Mouse (Mus musculus): ENCODE measurements around the gene Atp2a2. TPM values are rescaled to one million over a fixed set of nuclear protein-coding genes. Genes with fewer than 3 reads are reported as not detected.
"Not testable (repeated sequence)": the region's sequence is repeated elsewhere in the genome, so short reads cannot be mapped to it uniquely, and the experiment has no call there.

Gene Atp2a2
- polyA plus RNA-seq, 1 experiment: 94.2 TPM

DNA sequence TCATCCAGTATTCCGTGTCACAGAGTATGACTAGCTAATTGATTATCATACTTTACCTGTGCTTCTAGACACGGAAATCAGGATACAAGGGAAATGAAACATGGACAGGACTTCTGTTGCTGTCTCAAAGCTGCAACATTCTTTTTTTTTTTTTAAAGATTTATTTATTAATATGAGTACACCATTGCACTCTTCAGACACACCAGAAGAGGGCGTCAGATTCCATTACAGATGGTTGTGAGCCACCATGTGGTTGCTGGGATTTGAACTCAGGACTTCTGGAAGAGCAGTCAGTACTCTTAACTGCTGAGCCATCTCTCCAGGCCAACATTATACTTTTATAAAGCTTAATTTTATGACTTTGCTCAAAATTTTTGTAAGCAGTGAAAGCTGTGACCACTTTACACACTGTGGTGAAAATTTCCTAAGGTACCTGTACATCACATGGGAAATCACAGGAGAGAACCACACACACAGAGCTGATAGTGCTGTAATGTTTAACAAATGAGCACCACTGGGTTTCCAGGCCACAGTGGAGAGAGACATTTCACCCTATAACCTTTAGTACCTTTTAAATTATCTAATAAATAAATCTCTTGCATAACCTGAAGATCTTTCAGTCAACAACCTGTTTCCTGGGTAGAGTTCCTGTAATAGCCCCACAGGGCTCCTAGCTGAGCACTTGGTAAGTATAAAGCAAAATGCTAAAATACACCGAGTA lies 27.2 kb downstream of the Atp2a2 start:
- Histone ChIP-seq H3K4me3 (ENCODE audit: insufficient read depth, low read depth, low read length) (no peak overlapping the region), H3K36me3 (ENCODE audit: control insufficient read depth, insufficient read depth, low read length) (peaks cover 25% of the 10 kb centered on the region), H3K4me1 (ENCODE audit: control insufficient read depth, insufficient read depth, low read length) (peaks cover 12% of the 10 kb centered on the region; the same call in 1 of the 2 replicates), H3K27ac (ENCODE audit: insufficient read depth, low read depth, low read length) (0 out of 2 replicates have a peak overlapping the region, but pooled peaks have one; percentile 66), H3K27me3 (replicated peaks; ENCODE audit: control insufficient read depth, insufficient read depth, low read length) (no peaks in the 10 kb centered on the region)
- no peak for TF ChIP-seq POLR2A (IDR thresholded peaks at IDR 0.05; ENCODE audit: low read depth, low read length)
- no peak for TF ChIP-seq CTCF (conservative IDR thresholded peaks at IDR 0.05; ENCODE audit: insufficient read depth, insufficient read length, low read depth, low read length)
- WGBS: 70% methylated on average over 4 of the region's 4 CpGs
- no peak for DNase-seq

- 60% methylated on average over 5 of the region's 5 CpGs for WGBS
- Histone ChIP-seq H3K27me3 (replicated peaks; ENCODE audit: control insufficient read depth, insufficient read depth, low read length) (no peaks in the 10 kb centered on the region), H3K4me1 (ENCODE audit: control insufficient read depth, insufficient read depth, low read length) (peaks cover 8% of the 10 kb centered on the region; the same call in 1 of the 2 replicates), H3K36me3 (ENCODE audit: control insufficient read depth, insufficient read depth, low read length) (peaks cover 39% of the 10 kb centered on the region), H3K27ac (ENCODE audit: insufficient read depth, low read depth, low read length) (no peak overlapping the region), H3K4me3 (ENCODE audit: insufficient read depth, low read depth, low read length) (no peak overlapping the region)
- no peak for TF ChIP-seq CTCF (conservative IDR thresholded peaks at IDR 0.05; ENCODE audit: insufficient read depth, insufficient read length, low read depth, low read length)
- TF ChIP-seq POLR2A (IDR thresholded peaks at IDR 0.05; ENCODE audit: low read depth, low read length): no peak
- DNase-seq: no peak
These were observed 30.4 kb downstream of the Atp2a2 start for GRCm38 (mm10) chr5:122471658-122472057.

- Histone ChIP-seq H3K36me3 (ENCODE audit: control insufficient read depth, insufficient read depth, low read length) (peaks cover 33% of the 10 kb centered on the region), H3K27ac (ENCODE audit: insufficient read depth, low read depth, low read length) (no peak overlapping the region), H3K4me1 (ENCODE audit: control insufficient read depth, insufficient read depth, low read length) (no peaks in the 10 kb centered on the region), H3K4me3 (ENCODE audit: insufficient read depth, low read depth, low read length) (no peak overlapping the region), H3K27me3 (replicated peaks; ENCODE audit: control insufficient read depth, insufficient read depth, low read length) (no peaks in the 10 kb centered on the region)
- DNase-seq: no peak
- TF ChIP-seq CTCF (conservative IDR thresholded peaks at IDR 0.05; ENCODE audit: insufficient read depth, insufficient read length, low read depth, low read length) (no peak), POLR2A (IDR thresholded peaks at IDR 0.05; ENCODE audit: low read depth, low read length) (no peak)
- WGBS: 88% methylated on average over 9 of the region's 9 CpGs
These were observed 40.6 kb downstream of the Atp2a2 start for GRCm38 (mm10) chr5:122461431-122461830.

DNA sequence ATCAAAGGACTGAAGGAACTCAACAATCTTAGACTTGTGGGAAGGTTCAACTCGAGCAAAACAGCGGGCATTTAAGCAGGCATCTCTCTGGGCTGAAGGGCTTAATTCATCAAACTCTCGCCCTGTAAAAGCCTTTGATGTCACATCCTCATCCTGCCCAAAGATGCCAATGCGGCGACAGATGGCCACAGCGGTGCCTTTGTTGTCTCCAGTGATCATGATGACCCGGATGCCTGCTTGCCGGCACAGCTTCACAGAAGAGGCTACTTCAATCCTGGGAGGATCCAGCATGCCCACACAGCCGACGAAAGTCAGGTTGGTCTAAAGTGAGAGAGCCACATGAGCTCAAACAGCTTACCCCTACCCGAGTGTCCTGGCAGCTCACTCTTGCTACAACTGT lies 41.4 kb downstream of the Atp2a2 start:
- 70% methylated on average over 11 of the region's 11 CpGs for WGBS
- Histone ChIP-seq H3K36me3 (ENCODE audit: control insufficient read depth, insufficient read depth, low read length) (peaks cover 28% of the 10 kb centered on the region), H3K27ac (ENCODE audit: insufficient read depth, low read depth, low read length) (no peak overlapping the region), H3K27me3 (replicated peaks; ENCODE audit: control insufficient read depth, insufficient read depth, low read length) (no peaks in the 10 kb centered on the region), H3K4me1 (ENCODE audit: control insufficient read depth, insufficient read depth, low read length) (no peaks in the 10 kb centered on the region), H3K4me3 (ENCODE audit: insufficient read depth, low read depth, low read length) (no peak overlapping the region)
- TF ChIP-seq POLR2A (IDR thresholded peaks at IDR 0.05; ENCODE audit: low read depth, low read length) (no peak), CTCF (conservative IDR thresholded peaks at IDR 0.05; ENCODE audit: insufficient read depth, insufficient read length, low read depth, low read length) (no peak)
- no peak for DNase-seq

DNA sequence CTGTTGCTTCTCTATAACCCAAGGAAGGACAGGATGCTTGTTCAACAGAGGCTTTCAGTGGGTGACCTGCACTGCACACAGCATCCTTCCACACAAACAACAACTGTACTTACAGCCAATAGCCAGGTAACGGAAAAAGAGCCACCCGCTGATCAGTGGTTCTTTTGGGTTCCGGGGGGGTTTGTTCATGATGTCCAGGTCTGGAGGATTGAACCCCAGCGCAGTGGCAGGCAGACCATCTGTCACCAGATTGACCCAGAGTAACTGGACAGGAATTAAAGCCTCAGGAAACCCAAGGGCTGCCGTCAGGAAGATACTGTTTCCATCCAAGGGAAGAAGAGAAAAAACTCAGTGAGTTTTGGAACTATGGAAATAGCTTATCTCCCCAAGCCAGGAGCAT lies 42.7 kb downstream of the Atp2a2 start:
- Histone ChIP-seq H3K4me3 (ENCODE audit: insufficient read depth, low read depth, low read length) (no peak overlapping the region), H3K27ac (ENCODE audit: insufficient read depth, low read depth, low read length) (no peak overlapping the region), H3K36me3 (ENCODE audit: control insufficient read depth, insufficient read depth, low read length) (peaks cover 21% of the 10 kb centered on the region), H3K4me1 (ENCODE audit: control insufficient read depth, insufficient read depth, low read length) (no peaks in the 10 kb centered on the region; the same call in 1 of the 2 replicates), H3K27me3 (replicated peaks; ENCODE audit: control insufficient read depth, insufficient read depth, low read length) (no peaks in the 10 kb centered on the region)
- WGBS: 85% methylated on average over 5 of the region's 5 CpGs
- DNase-seq: no peak
- TF ChIP-seq CTCF (conservative IDR thresholded peaks at IDR 0.05; ENCODE audit: insufficient read depth, insufficient read length, low read depth, low read length) (no peak), POLR2A (IDR thresholded peaks at IDR 0.05; ENCODE audit: low read depth, low read length) (no peak)

DNA sequence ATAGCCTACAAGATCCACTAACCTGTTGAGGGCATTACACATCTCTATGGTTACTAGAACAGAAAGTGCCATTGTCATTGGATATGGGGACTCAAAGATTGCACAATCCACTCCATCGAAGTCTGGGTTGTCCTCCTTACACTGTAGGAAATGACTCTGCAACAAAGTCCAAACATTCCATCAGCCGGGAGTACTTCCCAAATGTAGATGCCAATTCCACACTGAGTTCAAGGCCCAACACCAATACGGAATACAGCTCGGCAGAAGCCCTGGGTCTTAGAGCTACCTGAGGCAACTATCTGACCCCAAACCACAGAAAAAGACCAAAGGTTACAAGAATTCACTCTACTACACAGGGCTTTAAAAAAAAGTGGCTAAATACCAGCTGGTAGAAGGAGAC lies 44.0 kb downstream of the Atp2a2 start:
- TF ChIP-seq CTCF (conservative IDR thresholded peaks at IDR 0.05; ENCODE audit: insufficient read depth, insufficient read length, low read depth, low read length): no peak
- no peak for TF ChIP-seq POLR2A (IDR thresholded peaks at IDR 0.05; ENCODE audit: low read depth, low read length)
- 55% methylated on average over 4 of the region's 4 CpGs for WGBS
- no peak overlapping the region for H3K4me3 ChIP-seq (ENCODE audit: insufficient read depth, low read depth, low read length)
- no peak for DNase-seq
- H3K36me3 ChIP-seq (ENCODE audit: control insufficient read depth, insufficient read depth, low read length): peaks cover 20% of the 10 kb centered on the region
- H3K4me1 ChIP-seq (ENCODE audit: control insufficient read depth, insufficient read depth, low read length): no peaks in the 10 kb centered on the region; the same call in 1 of the 2 replicates
- H3K27ac ChIP-seq (ENCODE audit: insufficient read depth, low read depth, low read length): no peak overlapping the region
- H3K27me3 ChIP-seq (replicated peaks; ENCODE audit: control insufficient read depth, insufficient read depth, low read length): no peaks in the 10 kb centered on the region

DNA sequence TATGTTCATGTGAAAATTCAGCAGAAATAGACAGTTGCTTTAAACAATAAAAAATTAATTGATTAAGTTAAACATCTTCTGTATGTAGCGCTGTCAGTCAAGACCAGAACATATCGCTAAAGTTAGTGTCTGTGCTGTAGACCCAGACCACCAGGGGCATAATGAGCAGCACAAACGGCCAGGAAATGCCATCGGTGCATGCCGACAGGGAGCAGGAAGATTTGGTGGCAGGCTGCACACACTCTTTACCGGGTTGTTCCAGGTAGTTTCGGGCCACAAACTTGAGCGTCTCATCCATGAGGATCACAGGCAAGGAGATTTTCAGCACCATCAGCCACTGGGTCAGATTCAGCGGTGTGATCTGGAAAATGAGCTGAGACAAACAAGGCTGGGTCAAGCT lies 45.0 kb downstream of the Atp2a2 start:
- 67% methylated on average over 9 of the region's 9 CpGs for WGBS
- DNase-seq; H3K27me3 ChIP-seq (replicated peaks; ENCODE audit: control insufficient read depth, insufficient read depth, low read length); H3K27ac ChIP-seq (ENCODE audit: insufficient read depth, low read depth, low read length); H3K4me3 ChIP-seq (ENCODE audit: insufficient read depth, low read depth, low read length); H3K4me1 ChIP-seq (ENCODE audit: control insufficient read depth, insufficient read depth, low read length): not testable (repeated sequence)
- H3K36me3 ChIP-seq (ENCODE audit: control insufficient read depth, insufficient read depth, low read length): peaks cover 18% of the 10 kb centered on the region

Data from kidney, adult 2 months (tissue).